Comparison of ENCODE assay signal across 34 mouse cellular contexts in genomic region chr5:27875341-27876105, GRCm38 (mm10). TPM values are rescaled to one million over a fixed set of nuclear protein-coding genes. Genes with fewer than 3 reads are reported as not detected.
"Had no signal": no experiment of that assay in that cellular context is flagged by ENCODE, and none has a peak within 500 bp of the region (broad histone marks: within the 10 kb centered on the region; RNA-seq: fewer than 3 reads in every experiment).

No protein-coding gene starts in this region.

- H3K9me3 ChIP-seq: hindbrain, embryonic 10.5 days; hindbrain, embryonic 12.5 days; intestine, embryonic 15.5 days; limb, embryonic 10.5 days; limb, embryonic 12.5 days; liver, embryonic 13.5 days; liver, embryonic 15.5 days had no signal

- H3K9ac ChIP-seq: hindbrain, embryonic 12.5 days; hindbrain, embryonic 14.5 days; intestine, embryonic 15.5 days; limb, embryonic 12.5 days; liver, embryonic 13.5 days; liver, embryonic 15.5 days had no signal

- H3K27ac ChIP-seq: gastrocnemius, adult 2 months; hindbrain, embryonic 10.5 days; hindbrain, embryonic 12.5 days; hindbrain, embryonic 14.5 days; intestine, embryonic 15.5 days; layer of hippocampus, adult 2 months; limb, embryonic 10.5 days; limb, embryonic 12.5 days; liver, embryonic 13.5 days; liver, embryonic 15.5 days had no signal

- H3K4me3 ChIP-seq: gastrocnemius, adult 2 months; hindbrain, embryonic 10.5 days; hindbrain, embryonic 12.5 days; intestine, embryonic 15.5 days; layer of hippocampus, adult 2 months; left cerebral cortex, adult 2 months; limb, embryonic 10.5 days; limb, embryonic 12.5 days; liver, embryonic 13.5 days; liver, embryonic 15.5 days had no signal

- H3K27me3 ChIP-seq: hindbrain, embryonic 12.5 days; intestine, embryonic 15.5 days; limb, embryonic 12.5 days; liver, embryonic 13.5 days; liver, embryonic 15.5 days had no signal

- H3K4me2 ChIP-seq: heart, embryonic 11.5 days; hindbrain, embryonic 12.5 days; hindbrain, embryonic 14.5 days; intestine, embryonic 15.5 days; limb, embryonic 12.5 days; liver, embryonic 11.5 days; liver, embryonic 13.5 days; liver, embryonic 15.5 days had no signal

- DNase-seq: gastrocnemius, adult 2 months; gastrocnemius, postnatal 10 days; gastrocnemius, postnatal 25 days; heart, postnatal 10 days; heart, postnatal 4 days; kidney, adult 18-20 months; kidney, adult 8-10 months; kidney, postnatal 10 days; kidney, postnatal 25 days; kidney, postnatal 4 days; liver; liver, embryonic 13.5 days had no signal

- H3K36me3 ChIP-seq: hindbrain, embryonic 10.5 days; hindbrain, embryonic 12.5 days; intestine, embryonic 15.5 days; limb, embryonic 10.5 days; limb, embryonic 12.5 days; liver, embryonic 13.5 days; liver, embryonic 15.5 days had no signal

- H3K4me1 ChIP-seq: intestine, embryonic 15.5 days; liver, embryonic 13.5 days; liver, embryonic 15.5 days had no signal

- ATAC-seq: hindbrain, embryonic 16.5 days; inflammation-experienced regulatory T-cells, adult 6 months; intestine, embryonic 15.5 days; intestine, postnatal 0 days had no signal

RNA-seq across cellular contexts. Expression of gene Htr5a, which starts 33.6 kb away (rescaled TPM):
- total RNA-seq: gastrocnemius, adult 2 months; gastrocnemius, postnatal 25 days; gastrocnemius, postnatal 4 days; heart, adult 8-10 months; heart, postnatal 10 days; heart, postnatal 25 days; heart, postnatal 4 days had no signal
- polyA plus RNA-seq: heart, embryonic 11.5 days; heart, embryonic 14.5 days; heart, embryonic 16.5 days; inflammation-experienced regulatory T-cells, adult 6 months; intestine, embryonic 15.5 days; intestine, postnatal 0 days; kidney, embryonic 14.5 days; kidney, embryonic 16.5 days; limb, embryonic 10.5 days; limb, embryonic 12.5 days; limb, embryonic 14.5 days; liver, embryonic 11.5 days; liver, embryonic 13.5 days; liver, embryonic 15.5 days had no signal
